Mouse (Mus musculus): ENCODE measurements at regions not wholly inside any gene's neighbourhood (a gene's known extent, or its start where the extent isn't known, plus 50 kb on each side); places are given as distances from the start of the nearest gene placed in this dataset.

DNA sequence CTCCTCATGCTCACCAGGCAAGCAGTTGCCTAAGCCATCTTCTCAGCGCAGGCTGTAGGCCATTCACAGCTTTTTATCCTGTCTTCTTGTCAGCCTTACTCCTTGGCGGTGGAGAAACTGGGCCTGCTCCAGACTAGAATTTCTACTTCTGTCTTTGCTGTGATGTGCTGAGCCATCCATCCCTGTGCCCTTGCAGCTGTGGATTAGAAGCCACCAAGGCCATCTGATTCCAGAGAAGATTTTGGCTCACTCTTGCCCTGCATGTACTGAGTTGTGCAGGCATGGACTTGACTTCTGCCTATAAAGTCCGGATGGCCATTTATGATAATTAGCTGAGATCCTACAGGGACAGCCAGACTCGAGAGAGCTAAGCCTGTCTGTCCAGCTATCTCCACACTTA lies 133.4 kb upstream of the Gli2 start:
- DNase-seq: no peak

DNA sequence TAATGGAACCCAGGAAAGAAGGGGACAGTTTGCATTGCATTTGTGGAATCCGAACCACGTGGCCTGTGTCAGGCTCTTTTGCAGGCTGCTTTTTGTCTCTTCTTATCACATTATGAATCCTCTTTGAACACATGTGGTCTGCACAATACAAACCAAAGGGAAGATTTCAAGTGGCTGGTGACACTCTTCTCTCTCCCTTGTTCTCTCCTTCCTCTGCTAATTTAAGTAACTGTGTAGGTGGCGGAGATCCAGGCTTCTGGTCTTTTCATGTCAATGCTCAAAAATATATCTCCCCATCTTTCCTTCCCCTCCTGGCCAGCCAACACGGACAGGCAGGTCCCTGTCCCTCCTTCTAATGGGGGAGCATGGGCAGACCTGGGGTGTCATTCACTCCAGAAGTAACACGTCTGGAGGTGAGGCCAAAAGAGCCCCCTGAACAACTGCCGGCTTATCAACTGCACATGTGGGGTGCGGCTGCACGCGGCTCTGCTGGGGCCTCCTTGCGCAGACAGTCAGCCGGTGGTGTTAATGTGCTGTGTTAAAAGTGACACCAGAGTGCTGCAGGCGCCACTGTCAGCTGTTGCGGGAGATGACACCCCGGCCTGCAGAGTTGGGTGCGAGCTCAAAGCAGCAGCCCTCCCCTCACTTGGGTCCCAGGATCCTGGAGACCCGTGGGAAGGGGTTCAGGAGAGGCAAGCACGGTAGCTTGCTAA lies 130.3 kb upstream of the Gli2 start:
- DNase-seq: no peak

DNA sequence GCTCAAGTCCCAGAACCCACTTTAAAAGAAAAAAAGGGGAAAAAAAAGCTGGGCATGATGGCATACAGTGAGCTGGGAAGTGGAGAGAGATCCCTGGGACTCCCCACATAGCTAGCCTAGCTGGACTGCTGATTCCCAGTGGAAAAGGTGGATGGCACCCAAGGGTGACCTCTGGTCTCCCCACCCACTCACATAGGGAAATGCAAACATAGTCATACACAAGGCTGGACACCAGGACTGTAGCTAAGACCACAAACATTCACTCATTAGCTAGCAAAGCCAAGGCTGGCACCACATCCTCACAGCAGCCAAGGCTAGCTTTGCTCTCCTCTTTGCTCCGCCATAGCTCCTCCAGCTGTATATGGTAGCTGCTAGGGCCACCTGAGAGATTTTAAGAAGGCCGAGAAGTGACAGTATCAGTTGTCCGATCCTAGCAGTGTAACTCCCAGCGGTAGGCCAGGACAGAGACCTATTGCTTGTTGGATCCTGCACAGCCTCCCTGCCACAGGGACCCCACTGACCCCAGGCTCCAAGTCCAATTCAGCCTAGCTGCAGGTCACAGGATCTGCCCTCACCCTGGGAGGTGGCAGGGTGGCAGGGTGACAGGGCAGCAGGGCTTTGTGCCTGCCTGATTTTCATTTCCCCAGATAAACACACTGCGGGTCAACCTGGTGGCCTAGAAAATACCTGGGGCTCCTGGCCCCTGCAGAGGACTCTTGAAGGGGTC lies 119.8 kb upstream of the Gli2 start:
- DNase-seq: no peak

DNA sequence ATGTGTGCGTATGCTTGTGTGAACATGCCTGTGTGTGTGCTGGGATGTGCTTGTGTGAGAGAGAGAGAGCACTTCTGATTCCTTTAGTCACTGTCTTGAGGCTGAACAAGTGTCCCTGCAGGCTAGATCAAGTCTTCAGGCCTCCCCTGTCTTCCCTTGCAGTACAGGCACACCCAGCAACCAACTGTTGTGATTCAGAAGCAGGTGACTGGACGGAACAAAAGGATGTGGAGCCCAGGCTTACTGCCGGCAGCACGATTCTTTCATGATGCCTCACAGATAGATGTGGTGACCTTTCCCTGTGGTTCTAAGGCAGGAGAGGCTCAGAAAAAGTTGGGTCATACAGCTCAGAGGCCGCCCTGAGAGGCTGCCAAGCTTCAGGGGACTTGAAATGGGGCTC lies 114.0 kb upstream of the Gli2 start:
- no peak for DNase-seq

DNA sequence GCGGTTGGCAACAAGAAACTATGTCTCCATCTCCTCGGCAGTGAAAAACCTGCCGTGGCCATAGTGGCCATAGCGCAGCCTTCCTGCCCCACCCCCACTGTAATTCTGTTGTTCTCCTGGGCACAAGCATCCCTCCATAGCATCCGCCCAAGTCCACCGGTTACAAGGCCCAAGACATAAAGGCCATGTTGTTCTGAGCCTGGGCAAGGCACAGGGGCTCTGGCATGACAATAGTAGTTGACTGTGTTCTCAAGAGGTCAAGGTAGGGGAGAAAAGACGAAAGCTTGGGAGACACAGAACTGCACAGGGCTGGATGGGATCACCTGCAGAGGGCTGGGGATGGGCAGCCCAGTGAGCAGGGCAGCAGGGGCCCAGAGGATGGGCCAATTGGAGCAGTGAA lies 112.9 kb upstream of the Gli2 start:
- no peak for DNase-seq

DNA sequence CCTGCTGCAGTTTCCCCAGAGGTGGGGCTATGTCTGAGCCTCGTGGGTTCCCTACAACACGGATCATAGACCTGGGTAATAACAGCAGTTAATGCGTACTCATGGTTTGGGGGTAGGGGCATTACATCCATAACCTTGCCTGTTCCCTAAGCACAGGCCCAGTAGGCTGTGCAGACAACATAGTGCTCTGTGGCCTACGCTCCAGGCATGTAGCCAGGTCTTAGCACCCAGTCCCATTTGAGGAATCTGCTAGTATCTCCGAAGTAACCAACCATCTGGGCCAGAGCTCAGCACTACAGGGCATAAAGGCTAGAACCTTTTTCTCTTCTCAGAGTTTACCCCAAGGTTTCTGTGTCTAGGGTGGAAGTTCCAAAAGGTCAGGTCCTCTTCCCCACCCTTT lies 111.4 kb upstream of the Gli2 start:
- DNase-seq: no peak

DNA sequence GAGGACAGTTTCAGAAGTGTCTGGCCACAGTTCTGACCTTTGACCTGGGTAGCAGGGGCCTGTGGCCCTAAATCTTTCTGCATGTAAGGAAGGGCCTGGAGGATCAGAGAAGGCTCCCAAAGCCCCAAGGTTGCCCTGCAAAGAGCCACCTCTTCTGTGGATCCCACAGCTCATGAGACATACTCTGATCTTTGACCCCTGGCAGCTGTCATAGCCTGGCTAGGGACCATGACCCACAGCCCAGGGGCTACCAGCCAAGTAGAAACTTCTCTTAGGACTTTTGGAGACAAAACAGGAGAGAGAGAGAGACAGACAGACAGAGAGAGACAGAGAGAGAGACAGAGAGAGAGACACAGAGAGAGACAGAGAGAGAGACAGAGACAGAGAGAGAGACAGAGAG lies 110.4 kb upstream of the Gli2 start:
- peak; percentile 11 for DNase-seq

DNA sequence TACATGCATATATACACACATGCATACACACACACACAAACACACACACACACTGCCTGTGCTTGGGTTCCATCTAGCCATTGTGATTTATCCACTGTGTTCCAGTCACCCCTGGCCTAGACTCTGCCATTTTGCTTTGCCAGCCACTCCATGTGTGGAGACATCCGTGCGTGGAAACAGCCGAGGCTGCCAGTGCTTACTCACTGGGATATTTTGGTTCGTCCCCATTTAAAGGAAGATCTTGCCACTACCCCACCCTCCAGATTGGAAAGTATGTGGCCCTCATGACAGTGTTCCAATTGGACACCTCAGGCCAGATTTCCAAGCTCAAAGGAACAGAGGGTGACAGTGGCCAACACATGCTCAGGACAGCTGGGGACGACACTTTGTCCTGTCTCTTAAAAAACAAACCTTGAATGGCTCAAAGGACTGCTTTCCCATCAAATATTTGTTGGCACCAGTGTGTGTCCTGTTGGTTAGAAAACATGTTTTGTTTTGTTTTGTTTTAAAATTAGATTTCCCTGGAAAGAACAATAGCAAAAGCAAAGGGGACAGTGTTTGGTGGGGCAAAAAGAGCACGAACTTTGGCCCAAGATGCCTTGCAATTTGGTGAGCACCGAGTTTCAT lies 109.8 kb upstream of the Gli2 start:
- no peak for DNase-seq

DNA sequence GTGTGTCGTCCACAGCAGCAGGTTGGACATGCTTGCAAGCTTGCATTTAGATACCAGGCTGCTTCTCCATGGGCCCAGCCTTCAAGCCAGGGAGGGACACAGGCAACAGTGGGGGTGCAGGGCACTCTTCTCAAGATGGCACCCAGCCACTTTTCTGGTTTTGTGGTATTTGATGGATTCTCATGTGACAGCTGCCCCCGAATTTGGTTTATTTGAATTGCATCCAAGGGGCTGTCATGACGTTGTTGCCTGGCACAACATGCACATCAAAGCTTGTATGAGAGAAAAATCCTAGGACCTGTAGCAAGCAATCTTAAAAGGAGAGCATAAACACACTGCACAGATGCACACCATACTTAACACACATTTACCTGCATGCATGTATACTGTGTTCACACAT lies 108.3 kb upstream of the Gli2 start:
- no peak for DNase-seq

DNA sequence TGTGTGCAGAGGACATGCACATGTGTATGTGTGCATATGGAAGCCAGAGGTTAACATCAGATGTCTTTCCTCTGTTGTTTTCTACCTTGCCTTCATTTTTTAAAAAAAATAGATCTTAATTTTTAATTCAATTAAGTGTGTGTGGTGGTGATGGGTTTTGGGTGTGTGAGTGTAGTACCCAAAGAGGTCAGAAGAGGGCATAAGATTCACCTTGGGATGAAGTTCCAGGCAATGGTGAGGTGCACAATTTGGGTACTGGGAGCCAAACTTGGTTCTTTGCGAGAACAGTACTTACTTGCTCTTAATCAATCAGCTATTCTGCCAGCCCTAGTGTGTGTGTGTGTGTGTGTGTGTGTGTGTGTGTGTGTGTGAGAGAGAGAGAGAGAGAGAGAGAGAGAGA lies 106.9 kb upstream of the Gli2 start:
- DNase-seq: peak; percentile 16

DNA sequence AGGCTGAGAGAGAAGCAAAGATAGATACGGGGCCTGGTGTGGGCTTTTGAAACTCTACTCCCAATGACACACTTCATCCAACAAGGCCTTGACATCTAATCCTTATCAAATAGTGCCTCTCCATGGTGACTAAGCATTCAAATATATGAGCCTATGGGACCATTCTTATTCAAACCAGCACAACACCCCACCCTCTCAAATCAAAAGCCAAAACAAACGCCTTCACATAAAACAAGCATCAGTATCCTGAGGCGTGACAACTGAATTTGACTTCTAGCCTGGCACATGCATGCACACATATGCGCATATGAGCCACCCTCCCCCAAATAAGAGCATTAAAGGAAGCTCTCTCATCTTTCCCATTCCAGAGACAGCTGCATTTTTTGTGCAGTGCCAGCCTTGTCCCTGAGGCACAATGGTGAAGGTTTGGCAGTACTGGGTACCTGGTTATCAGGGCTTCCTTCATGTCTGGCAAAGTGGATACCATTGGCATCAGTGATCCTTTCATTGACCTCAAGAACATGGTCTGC lies 103.8 kb upstream of the Gli2 start:
- no peak for DNase-seq

DNA sequence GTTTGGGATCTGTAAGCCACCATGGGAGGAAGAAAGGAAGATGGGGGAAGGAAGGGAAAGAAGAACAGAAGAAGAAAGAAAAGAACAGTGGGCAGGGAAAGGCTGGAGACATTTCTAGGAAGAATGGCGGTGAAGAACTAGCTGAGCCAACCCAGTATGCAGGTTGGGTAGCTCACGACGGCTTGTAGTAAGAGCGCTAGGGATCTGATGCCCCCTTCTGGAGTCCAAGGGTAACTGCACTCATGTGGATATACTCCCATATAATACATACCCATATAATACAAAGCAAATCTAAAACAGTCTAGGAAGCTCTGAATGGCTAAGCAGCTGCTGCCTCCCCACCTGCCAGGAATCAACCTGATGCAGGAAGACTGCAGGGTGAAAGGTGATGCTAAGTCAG lies 100.2 kb upstream of the Gli2 start:
- DNase-seq: no peak

DNA sequence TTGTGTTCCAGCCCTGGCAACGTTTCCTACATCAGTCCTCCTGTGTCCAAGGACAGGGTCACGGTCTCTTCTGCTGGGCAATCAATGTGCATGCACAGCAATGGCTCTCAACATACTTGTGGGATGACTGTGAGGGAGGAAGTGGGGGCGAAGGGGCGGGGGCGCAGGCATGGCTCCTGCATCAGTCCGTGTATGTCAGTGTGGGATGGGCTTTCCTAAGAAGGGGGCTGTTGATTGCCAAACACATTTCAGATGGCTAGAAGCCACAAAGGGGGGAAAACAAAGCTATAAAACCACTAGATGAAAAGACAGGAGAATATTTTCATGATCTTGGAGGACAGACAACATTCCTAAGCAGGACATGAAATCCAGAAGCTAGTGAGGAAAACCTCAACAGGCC lies 99.4 kb upstream of the Gli2 start:
- no peak for DNase-seq

DNA sequence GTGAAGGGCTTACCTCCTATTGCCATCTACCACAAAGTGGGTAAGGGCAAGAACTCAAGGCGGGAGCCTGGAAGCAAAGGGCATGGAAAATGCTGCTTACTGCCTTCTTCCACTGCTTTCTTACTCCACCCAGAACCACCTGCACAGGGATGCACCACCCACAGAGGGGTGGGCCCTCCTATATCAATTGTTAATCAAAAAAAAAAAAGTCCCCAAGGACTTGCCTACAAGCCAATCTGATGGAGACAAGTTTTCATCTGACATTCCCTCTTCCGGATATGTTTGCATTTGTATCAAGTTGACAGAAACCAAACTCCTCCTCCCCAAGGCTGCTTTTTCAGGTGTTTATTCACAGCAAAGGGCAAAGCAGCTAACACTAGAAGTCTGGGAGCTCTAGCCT lies 94.1 kb upstream of the Gli2 start:
- no peak for DNase-seq

DNA sequence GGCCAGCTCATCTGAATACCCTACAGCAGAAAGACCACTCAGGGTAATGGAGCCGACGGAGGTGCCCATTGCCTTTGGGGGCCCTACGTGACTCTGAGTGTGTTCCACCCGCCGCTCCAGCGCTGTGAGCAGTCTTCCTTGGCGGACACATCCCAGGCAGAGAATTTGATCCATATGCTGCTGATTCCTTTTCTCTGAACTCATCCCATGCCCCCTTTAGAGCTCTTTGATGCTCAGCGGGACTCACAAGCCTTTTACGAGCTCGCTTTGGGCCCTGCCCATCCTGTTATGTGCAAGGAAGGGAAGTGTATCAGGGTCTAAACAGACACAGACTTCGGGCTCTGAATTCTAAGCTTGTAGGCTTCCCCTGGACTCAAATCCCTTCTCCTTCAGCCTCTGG lies 90.4 kb upstream of the Gli2 start:
- DNase-seq: no peak

DNA sequence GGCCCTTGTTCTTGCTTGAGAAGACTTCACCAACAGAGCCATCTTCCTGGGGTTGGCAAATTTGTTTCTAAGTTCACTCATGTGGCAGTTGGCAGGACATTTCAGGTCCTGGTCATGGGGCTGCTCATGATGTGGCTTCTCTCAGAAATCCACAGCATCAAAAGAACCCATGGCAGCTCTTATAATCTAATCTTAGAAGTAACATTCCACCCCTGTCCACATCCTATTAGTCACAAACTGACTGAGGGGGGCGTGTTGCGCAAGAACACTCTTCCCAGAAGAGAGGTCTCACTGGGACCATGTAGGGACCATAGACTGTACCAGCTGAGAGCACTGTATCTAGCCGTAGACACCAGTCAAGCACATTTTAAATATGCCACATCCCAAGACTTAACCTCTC lies 75.6 kb upstream of the Gli2 start:
- no peak for DNase-seq

DNA sequence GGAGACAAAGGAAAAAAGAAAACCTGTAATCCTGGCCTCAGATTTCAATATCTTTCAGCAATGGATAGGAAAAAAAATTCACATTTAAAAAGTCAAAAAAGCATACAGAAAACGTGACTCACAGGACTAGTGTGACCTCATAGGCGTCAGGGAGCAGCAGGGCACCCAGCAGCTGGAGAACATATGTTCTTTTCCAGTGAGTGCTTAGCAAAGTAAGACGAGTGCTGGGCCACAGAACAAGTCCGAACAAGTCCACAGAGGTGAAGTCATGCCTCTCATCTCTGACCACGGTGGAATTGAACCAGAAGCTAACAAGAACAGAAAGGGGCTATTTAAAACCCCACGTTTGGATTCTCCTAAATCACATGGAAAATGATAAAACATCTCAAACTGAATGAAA lies 72.1 kb upstream of the Gli2 start:
- peak; percentile 2 for DNase-seq

DNA sequence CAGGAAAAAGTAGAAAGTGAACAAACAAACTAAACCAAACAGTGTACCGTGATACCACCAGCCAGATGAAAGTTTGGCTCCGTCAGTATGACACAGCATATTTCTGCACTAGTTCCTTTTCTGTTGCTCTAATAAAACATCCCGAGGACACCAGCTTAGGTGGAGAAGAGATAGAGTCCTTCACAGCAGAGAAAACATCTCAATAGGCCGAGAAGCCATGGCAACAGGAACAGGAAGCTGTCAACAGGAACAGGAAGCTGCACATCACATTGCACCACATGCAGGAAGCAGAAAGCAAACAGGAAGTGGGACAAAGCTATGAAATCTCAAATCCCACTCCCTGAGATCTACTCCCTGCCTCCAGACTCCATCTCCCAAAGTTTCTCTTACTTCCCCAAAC lies 71.4 kb upstream of the Gli2 start:
- DNase-seq: no peak

DNA sequence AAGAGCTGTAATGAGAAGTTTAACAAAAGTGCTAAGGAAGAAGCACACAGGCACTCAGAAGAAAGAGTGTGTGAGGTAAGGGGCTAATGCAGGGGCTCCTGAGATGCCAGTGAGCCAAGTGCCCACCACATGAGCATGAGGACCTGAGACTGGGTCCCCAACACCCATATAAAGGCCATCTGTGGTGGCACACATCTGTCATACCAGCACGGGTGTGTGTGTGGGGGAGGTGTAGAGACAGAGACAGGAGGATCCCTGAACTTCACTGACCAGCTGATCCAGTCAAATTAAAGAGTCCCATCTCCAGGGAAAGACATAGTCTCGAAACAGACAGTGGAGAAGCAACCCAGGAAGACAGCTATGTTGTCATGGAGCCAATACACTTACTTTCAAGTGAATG lies 70.6 kb upstream of the Gli2 start:
- DNase-seq: no peak

DNA sequence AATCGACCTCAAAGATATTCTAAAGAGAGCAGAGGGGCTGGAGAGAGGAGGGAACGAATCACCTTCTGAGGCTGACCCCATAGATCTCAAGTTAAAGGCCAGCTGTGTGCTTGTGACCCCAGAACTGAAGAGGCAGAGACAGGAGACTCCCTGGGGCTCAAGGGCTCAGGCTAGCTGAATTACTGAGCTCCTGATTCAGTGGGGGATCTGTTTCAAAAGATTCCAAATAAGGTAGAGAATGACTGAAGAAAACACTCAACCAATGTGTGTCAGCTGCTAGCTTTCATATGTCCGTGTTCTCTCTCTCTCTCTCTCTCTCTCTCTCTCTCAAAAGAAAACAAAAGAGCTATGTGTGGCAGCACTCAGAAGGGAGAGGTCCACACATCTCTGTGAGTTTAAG lies 70.0 kb upstream of the Gli2 start:
- DNase-seq: no peak

DNA sequence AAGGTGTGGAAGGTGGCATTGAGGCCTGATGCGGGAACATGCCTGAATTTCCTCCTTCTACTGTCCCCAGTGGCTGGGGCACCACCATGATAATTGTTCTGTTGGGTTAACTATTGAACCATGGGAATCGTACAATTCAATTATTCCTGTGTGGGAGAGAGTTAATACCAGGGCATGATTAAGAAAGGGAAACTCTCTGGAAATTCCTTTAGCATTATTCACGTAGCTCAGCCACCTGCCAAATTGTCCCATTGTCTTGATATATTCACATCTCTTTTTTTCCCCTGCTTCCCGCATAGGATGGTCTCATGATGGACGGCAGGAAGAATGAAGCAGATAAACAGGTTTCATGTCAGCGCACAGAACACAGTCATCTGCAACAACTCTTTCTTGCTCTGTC lies 69.6 kb upstream of the Gli2 start:
- DNase-seq: no peak

DNA sequence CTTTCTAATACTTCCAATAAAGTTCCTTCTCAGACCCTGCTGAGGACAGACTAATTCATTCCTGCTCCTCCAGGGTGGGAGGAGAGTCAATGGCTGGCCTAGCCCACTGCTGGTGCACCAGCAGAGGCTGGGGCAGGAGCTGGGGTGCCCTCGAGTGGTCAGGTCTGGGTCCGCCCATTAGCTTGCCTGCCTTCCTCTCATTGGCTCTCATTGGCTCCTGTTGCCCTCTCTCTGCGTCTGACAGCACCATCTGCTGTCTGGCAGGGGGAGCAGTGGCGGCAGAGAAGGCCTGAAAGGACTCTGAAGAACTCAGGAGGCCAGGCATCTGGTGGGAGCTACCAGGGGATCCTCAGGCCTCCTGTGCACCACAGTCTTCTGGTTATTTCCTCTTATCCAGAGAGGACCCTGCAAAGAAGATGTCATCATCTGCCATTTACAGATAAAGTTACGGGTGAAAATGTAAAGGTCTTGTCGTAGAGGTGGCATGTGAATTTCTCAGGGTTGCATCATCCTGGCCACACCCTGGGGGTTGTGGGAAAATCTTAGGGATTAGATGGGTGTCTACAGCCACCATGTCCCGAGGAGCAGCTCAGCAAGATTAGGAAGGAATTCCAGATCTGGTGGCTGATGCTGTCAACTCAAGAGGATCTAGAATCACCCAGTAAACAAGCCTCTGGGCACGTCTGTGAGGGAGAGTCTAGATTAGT lies 66.6 kb upstream of the Gli2 start:
- peak; percentile 33 for DNase-seq

DNA sequence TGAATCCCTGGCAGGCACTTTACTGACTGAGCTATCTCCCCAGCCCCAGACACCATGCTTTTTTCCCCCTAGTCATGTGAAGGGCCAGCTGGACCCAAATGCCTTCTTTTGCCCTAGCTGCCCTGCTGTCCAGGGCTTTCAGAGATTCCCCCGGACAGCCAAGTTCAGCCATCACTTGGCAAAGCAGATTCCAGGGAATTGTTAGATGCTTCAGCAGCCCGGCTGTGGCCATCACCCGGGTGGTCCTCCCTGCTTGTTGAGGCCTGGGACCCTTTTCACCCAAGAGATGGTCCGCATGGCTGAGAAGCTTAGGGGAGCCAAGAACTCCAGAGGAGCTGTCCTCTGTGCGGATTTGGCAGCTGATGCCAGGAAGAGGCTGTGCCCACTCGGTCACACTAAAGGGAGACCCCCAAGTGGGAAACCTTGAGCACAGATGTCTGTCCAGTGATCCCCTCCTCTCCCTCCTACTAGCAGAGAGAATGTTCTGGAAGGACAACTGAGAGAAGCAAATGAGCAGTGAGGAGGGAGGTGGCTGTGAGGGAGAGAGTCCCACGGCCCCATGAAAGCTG lies 61.8 kb upstream of the Gli2 start:
- DNase-seq: no peak
